In the genomic region with DNA sequence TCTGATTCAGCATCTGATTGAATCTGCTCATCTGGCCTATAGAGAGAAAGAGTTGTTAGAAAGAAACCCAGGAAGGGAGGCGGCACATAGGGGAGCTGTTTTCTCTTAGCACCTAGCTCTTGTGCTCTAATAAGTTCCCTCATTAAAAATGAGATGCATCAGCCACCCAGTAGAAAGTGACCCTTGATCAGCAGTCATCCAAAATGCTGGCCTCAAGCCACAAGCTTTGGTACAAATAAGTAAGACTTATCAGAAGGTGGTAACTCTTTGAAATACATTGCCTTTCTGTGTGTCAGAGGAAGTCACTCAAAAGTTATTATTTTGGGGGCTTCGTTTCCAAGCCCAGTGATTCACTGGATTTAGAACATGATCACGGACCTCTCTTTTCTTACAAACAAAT, we compare ENCODE assay signal across 15 mouse cellular contexts.
"Had no signal": no experiment of that assay in that cellular context is flagged by ENCODE, and none has a peak within 500 bp of the region (broad histone marks: within the 10 kb centered on the region; RNA-seq: fewer than 3 reads in every experiment).

No protein-coding gene starts in this region.

- H3K4me1 ChIP-seq: liver, embryonic 13.5 days had no signal

- H3K27ac ChIP-seq: liver, embryonic 13.5 days; lung, embryonic 15.5 days; midbrain, embryonic 12.5 days; neural tube, embryonic 13.5 days; stomach, embryonic 15.5 days had no signal

- ATAC-seq: hindbrain, embryonic 16.5 days; inflammation-experienced regulatory T-cells, adult 6 months; intestine, postnatal 0 days; liver, postnatal 0 days; midbrain, embryonic 16.5 days had no signal

- H3K9ac ChIP-seq: limb, embryonic 13.5 days; liver, embryonic 13.5 days; liver, postnatal 0 days; lung, embryonic 15.5 days; midbrain, embryonic 12.5 days; neural tube, embryonic 13.5 days; stomach, embryonic 15.5 days had no signal

- H3K4me3 ChIP-seq: limb, embryonic 13.5 days; liver, embryonic 13.5 days; lung, embryonic 15.5 days; midbrain, embryonic 12.5 days; neural tube, embryonic 13.5 days; stomach, embryonic 15.5 days had no signal

- H3K27me3 ChIP-seq: limb, embryonic 13.5 days; liver, embryonic 13.5 days; lung, embryonic 15.5 days; stomach, embryonic 15.5 days had no signal

- DNase-seq: liver, embryonic 13.5 days; liver, postnatal 0 days; retina, postnatal 1 day; right cerebral cortex, postnatal 14 days; thymus, adult 2 months; thymus, postnatal 25 days had no signal

- H3K9me3 ChIP-seq: limb, embryonic 13.5 days; liver, embryonic 13.5 days; lung, embryonic 15.5 days; midbrain, embryonic 12.5 days; neural tube, embryonic 13.5 days; stomach, embryonic 15.5 days had no signal

- H3K4me2 ChIP-seq: limb, embryonic 13.5 days; liver, embryonic 13.5 days; lung, embryonic 15.5 days; midbrain, embryonic 12.5 days; neural tube, embryonic 13.5 days; stomach, embryonic 15.5 days had no signal

- H3K36me3 ChIP-seq: liver, embryonic 13.5 days; lung, embryonic 15.5 days; midbrain, embryonic 12.5 days; neural tube, embryonic 13.5 days; stomach, embryonic 15.5 days had no signal
